Mouse (Mus musculus) lung, postnatal 25 days (tissue): ENCODE results near the gene Ddost.

ENCODE experiments used
- DNase-seq: peaks from one replicate; pipeline ENCODE4 v3.0.0; 2022; ENCODE audit warnings: low spot score

Ddost gene

DNA sequence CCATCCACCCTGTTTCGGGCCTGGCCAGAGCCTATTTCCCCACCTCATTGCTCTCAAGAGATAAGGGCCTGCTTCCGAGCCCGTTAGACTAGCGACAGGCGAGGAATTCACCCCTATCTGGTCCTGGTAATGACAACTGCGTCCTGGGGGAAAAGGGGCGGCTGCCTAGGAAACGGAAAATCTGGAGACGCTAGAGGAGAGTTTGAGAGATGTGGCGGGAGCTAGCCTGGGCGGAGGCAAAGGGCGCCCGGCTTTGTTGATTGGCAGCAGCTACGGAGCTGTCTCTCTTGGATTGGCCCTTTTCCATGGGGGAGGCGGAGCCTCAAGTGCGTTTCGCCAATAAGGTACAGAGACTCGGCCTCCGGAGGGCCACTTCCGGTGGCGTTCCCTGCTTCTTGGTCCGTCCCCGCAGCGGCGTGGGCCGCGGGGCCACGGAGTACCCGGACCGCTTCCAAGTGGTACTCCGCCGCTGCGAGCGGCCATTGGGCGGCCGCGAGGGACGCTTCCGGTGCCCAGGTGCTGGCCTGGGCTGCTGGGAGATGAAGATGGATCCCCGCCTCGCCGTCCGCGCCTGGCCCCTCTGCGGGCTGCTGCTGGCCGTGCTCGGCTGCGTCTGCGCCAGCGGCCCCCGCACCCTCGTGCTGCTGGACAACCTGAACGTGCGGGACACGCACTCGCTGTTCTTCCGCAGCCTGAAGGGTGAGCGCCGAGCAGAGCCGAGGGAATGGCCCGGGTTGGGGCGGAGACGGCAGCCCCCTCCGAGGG lies at the start of gene Ddost:
Gene Ddost (plus strand): TSS at position 391 of the 765 bp plus-strand sequence.
- peak; percentile 99 for DNase-seq

DNA sequence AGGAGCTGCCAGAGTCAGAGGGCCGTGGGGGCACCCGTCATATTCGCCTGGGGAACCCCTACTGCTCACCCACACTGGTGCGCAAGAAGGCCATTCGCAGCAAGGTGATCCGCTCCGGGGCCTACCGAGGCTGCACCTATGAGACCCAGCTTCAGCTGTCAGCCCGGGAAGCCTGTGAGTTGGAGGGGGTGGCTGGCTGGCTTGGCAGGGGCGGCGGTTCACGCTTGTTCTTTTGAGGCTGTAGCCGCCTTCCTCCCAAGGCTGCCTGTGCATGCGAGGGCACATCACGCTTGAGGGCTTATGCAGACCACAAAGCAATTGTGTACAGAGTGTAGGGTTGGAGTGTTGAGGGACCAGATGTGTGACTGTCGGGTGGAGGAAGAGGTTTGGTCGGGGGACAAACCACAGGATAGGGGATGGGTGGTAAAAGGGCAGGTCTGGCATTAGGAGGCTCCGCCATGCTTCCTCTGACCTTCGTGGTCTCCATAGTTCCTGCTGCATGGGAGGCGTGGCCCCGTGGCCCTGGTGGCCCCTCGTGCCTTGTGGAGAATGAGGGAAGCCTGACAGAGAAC lies 47.3 kb upstream of the Ddost start:
- no peak for DNase-seq

DNA sequence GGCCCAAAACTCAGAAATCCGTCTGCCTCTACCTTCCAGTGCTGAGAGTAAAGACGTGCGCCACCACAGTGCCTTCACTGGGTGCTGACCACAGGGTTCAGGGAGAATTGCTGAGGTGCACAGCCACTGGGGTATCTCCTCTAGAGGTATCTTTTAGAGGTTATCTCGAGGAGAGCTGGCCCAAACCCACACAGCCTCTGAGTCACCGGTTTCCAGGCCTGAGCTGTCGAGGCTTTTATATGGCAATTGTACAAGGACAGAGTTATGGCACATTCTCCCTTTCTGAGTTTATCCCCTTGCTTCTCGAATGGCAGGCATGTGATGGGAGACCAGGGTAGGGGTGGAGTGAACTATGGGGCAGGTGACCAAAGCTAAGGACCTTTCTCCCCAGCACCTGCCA lies 45.9 kb upstream of the Ddost start:
- DNase-seq = no peak

DNA sequence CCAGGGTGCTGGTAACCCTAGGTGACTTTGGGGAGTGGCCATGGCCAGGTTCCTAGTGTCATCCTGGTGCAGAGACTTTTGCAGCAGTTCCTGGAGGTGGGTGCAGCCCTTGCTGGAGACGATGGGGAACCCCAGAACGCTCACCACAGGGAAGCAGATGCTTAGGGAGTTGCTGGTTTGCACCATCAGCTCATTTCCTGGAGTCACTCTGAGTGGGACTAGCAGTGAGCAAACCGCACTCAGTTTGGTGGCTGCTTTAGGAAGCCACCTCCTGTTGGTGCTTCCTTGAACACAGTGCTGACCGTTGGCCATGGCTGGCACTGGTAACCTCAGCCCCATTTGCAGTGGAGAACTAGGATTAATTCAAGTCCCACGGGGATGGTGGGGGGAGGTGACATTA lies 45.0 kb upstream of the Ddost start:
- no peak for DNase-seq

DNA sequence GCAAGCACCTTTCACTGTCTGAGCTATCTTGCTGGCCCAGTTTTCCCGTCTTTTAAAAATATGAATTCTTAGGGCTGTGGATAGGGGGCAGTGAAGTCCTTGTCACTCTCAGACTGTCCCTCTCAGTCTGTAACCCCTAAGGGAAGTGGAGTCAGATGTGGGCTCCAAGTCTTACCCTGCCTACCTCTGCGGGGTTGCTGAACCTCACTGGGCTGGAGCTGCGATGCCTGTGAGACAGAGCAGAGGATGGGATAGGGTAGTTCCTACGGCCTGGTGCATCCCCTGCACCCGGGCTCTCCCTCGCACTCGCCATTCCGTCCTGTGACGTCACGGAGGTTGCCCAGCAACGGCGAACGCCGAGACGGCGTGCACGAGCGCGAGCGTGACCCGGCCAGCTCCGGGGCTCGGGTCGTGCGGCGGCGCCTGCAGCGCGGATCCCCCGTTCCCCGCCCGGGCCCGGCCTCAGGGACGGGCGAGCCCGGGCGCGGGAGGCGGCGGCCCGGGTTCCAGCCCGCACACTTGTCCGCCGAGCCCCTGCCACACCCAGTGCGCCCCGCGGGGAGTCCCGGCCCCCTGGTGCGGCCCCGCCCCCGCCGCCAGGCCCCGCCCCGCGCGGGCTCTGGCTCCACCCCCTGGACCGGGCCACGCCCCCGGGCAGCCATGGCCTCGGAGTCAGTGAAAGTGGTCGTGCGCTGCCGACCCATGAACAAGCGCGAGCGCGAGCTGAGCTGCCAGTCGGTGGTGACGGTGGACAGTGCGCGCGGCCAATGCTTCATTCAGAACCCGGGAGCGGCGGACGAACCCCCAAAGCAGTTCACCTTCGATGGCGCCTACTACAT lies 42.5 kb upstream of the Ddost start:
- DNase-seq = peak; percentile 87

DNA sequence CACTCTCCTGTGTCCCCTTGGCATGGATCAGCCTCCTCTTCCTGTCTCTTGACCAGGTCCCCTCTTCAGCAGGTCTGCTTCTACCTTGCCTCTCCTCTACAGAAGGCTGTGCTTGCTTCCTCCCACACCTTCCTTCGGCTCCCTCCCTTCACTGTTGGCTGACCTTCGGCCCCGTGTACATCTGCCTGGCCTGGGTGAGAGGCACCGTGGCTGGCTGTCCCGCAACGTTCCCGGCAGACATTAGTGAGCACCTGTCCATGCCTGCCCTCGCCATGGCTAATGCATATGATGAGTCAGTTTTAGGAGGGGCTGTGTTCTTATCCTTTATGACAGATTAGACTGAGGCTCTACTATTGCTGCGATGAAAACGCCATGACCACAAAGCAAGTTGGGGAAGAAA lies 36.7 kb upstream of the Ddost start:
- no peak for DNase-seq

DNA sequence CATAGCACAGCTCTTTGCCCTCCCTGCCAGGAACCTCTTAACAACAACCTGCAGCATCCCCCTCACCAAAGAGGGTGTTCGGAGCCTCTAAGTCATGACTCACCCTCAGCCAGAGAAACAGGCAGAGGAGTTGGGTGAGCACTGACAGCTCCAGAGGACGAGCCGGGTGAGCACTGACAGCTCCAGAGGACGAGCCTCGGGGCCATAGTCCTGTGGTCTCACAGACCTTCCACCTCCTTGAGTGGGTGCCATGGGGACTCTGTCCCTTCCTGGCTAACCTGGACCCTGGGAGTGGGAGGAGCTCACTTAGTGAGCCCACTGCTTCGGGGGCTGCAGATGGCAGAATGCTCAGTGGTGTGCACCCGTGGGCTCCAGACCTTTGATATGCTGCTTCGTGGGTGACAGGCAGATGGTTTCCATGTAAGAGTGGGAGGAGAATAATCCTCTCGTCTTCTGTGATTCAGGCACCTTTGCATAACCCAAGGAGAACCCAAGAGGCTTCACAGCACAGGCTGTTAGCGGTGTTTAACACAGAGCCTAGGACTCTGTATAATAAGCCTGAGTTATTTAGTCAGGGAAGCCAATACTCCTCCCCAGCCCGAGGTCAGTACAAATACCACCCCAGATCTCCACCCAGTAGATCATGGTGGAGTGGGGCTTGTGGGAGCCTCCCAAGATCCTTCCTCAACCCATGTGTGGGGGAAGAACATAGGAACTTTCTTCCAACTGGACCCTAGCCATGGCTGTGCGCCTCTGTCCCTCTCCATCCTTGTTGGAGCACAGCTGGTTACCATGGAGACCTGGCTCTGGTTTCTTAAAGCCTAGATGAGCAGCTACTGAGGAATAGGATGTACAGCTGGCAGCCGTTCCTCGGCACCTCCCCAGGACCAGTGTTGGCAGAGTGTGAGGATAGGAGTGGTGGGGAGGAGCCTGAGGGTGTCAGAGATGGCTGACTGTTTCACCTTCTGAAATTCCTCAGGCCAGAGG lies 32.2 kb upstream of the Ddost start:
- peak; percentile 41 for DNase-seq

DNA sequence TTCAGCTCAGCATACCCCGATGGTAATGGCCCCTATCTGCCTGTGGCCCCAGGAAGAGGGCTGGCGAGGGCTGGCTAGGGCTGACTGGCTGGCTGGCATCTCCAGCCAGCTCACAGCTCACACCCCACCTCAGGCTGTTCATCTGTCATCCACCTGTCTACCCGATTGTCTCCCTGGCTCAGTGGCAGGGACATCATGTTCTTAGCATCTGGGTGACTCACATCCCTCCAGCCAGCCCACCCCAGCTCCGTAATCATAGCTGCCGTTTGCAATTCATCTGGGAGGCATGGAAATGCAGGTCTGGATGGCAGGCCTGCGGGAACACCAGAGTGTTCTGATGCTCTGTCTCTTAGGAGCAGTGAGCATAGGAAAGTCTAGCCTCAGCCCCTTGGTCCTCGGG lies 26.2 kb upstream of the Ddost start:
- DNase-seq = no peak

DNA sequence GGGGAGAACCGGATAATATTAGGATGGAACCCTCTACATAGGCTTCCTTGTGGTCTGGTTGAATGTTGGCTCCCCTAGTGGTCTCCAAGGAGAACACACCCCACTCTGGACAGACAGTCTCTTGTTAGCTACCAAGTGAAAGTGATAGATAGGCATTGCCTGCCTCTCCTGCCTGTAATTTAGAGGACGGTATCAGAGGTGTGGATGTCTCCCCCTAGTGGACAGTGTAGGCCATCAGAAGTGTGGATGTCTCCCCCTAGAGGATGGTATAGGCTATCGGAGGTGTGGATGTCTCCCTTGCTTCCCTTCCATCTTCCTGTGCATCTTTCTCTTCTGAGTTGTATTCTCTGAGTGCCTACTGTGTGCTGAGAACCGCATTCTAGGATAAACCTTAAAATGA lies 21.7 kb upstream of the Ddost start:
- peak; percentile 69 for DNase-seq

DNA sequence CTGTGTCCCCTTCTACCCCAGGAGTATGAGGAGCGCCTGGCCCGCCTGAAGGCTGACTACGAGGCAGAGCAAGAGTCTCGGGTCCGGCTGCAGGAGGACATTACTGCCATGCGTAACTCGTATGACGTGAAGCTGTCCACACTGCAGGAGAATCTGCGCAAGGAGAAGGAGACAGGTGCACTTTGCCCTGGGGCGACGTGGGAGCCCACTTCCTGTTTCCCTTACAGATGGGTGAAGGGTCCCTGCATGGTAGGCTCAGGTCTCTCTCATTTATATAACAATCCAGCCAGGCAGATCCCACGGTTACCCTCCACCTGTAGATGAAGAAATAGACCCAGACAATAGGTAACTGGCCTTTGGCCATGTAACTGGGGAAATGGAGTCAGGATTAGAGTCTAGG lies 18.1 kb upstream of the Ddost start:
- no peak for DNase-seq

DNA sequence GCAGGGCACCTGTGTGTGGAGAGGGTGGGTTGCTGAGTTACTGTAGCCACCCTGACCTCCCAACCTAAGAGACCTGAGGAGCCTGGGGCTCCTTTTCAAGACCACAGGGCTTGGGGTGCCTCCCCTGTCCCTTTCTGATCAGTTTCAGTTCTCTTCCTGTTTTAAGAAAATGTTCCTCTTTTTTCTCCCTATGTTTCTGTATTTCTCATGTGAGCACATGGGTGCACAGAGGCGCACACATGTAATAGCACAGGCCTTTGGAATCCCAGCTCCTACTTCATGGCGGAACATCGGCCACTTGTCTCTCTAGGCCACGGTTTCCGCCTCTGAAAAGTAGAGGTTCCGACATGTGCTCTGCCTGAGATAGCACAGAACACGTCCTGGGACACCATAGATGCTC lies 15.8 kb upstream of the Ddost start:
- no peak for DNase-seq

DNA sequence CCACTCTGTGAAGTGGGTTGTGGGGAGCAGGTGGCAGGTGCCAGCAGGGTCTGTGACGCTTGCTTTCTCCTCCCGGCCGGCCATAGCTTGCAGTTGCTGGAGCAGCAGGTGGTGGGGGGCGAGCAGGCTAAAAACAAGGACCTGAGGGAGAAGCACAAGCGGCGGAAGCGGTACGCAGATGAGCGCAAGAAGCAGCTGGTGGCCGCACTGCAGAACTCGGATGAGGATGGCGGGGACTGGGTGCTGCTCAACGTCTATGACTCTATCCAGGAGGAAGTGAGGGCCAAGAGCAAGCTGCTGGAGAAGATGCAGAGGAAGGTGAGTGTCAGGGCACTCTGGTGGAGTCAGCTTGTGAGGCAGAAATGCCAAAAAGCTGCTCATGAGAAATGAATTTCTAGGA lies 12.5 kb upstream of the Ddost start:
- no peak for DNase-seq

DNA sequence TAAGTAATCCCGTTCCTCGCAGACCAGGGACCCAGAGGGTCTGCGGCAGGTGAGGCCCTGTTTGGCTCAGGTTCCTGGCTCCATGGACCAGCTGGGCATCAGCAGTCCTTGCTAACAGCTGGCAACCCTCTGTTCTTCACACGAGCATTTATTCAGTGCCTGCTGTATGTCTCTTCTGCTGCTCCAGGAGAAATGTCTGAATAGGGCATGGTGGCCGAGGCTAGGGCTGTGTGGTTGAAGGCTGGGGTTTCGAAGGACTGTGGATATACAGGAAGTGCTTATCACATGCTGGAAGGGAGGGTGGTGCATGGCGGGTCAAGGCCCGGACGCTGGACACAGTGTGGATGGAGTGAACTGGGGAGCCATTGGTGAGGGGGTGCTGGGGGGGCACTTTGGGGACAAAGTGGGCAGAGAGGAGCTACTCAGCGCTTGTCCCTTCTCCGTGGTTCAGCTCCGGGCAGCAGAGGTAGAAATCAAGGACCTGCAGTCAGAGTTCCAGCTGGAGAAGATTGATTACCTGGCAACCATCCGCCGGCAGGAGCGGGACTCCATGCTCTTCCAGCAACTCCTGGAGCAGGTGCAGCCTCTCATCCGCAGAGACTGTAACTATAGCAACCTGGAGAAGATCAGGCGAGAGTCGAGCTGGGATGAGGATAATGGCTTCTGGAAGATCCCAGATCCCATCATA lies 11.1 kb upstream of the Ddost start:
- no peak for DNase-seq

DNA sequence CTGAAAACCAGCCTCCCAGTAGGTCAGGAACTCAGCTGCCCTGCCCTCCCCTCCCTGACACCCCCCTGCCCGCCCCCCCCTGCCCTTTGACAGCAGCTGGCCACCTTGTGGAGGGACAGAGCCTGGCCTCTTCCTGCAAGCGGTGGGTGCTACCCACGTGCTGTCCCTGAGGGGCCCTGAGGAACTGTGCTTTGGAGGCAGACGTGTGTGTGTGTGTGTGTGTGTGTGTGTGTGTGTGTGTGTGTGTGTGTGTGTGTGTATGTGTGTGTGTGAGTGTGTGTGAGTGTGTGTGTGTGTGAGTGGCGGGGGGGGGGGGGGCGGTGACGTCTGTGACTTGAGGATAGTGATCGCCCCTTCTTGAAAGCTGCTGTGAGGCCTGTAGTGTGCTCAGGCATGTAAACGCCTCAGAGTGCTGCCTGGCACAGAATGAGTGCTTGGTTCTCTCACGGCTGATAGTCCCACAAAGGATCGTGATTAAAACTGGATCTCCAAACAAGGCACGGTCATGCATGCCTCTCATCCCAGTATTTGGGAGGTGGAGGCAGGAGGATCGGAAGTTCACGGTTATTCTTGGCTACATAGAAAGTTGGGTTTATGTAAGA lies 10.5 kb upstream of the Ddost start:
- DNase-seq = no peak

DNA sequence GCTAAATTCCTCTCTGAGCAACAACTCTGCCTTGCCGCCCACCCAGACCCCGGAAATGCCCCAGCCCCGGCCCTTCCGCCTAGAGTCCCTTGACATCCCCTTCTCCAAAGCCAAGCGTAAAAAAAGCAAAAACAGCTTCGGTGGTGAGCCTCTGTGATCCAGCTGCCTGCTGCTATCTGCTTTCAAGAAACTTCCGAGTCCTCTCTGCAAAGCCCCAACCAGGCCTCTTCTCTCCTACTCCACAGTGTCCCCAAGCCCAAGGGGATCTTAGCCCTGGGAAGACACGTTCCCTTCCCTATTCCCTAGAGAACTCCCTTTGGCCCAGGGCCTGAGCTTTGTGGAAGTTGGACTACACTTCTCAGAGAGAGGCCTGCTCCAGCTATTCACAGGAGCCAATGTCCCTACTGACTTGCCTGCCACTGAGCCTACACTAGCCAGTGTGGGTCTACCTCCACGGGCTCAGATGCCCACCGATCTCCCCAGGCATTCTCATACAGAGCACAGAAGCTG lies 3.2 kb upstream of the Ddost start:
- DNase-seq = no peak

DNA sequence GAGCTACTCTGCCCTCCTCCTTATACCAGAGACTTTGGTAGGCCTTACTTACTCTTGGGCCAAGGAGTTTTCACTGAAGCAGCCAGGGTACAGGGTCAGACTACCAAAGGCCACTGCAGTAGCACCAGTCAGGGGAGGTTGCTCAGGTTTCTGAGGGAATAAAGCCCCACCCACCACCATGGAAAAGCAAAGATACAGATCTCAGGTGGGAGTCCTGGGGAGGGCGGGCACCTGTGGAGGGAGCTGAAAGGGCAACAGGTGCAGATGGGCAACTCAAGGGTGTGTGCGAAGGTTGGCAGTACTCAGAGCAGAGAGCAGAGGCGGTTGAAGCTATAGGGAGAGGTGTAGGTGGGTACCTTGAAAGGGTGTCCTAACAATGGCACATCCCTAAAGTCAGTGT lies 1.5 kb upstream of the Ddost start:
- DNase-seq = no peak

DNA sequence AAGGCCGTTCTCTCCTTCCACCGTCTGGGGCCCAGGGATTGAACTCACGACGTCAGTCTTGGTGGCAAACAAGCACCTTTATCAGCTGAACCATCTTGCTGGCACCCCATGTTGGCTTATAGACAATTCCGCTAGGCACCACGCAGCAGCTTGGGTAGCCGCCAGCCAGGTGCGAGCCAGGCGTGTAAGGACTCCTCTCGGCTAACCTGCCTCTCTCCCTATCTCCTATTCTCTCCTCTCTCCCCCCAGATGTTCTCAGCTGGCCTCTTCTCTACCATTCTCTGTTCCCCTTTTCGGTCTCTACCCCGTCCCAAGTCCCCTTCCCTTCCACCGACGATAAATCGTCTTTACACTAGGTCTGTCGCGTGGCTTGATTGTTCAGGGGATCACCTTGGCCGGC lies 788 bp upstream of the Ddost start:
- no peak for DNase-seq

DNA sequence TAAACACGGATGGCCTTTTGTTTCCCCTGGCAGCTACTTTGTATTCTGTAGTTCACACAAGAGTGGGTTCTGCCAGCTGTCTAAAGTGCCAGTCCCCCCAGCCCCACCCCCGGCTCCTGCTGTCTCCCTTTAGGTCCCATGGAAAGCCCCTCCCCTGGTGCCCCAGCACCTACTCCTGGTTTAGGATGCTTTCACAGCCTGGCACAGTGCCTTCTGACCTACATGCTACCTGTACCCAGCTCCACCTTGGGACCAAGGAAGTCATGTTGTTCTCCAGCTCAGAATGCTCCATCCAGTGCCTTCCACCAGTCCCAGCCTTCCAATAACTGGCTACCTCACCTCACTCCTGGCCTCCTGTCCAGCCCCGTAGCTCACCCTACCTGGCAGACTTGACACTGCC lies 2.5 kb downstream of the Ddost start:
- no peak for DNase-seq

DNA sequence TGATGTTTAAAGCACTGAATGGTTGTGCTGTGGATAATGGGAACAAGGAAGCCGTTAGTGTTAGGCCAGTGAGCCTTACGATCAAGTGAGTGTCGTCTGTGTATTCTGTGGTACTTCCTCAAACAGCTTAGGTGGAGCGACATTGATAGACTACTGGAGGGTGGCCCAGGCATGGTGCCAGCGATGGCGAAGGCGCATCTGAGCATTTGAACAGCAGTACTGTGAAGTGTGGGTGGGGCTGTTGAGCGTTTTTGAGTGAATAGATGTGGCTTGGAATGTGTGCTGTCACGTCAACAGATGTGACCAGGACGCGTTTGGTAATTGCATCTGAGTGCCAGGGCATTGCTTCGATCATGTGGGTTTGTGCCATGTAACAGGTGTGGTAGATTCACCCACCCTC lies 3.2 kb downstream of the Ddost start:
- no peak for DNase-seq

DNA sequence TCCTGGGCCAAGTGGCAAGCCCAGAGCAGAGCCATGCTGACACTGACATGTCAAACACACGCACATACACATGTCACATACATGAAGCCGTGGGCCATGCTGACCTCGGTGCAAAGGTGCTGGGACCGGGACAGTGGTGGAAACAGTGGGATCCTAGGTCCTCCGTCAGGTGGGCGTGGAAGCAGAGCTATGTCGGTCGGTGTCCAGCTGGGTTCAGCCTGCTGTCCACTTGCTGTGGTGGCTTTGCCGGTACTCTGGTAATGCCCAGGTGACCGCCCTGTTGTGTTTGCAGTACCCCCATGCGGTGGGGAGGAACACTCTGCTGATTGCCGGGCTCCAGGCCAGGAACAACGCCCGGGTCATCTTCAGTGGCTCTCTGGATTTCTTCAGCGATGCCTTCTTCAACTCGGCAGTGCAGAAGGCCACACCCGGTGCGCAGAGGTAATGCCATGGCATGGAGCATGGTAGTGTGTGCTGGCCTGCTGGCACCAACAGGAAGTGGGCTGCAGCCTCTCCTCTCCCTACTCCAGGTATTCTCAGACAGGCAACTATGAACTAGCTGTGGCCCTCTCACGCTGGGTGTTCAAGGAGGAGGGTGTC lies 5.9 kb downstream of the Ddost start:
- no peak for DNase-seq
